Mouse (Mus musculus): ENCODE results near the gene Gpam. TPM values are rescaled to one million over a fixed set of nuclear protein-coding genes. Genes with fewer than 3 reads are reported as not detected.

Gene Gpam
- polyA plus RNA-seq, 1 experiment, result 0.04 TPM

GRCm38 (mm10) chr19:55132476-55132875 lies 5.4 kb upstream of the Gpam start:
- no peak for TF ChIP-seq GATA1 (IDR thresholded peaks at IDR 0.05; ENCODE audit: low read length)
- TF ChIP-seq TAL1 (IDR thresholded peaks at IDR 0.05; ENCODE audit: low read length), result no peak
- no peak overlapping the region for H3K4me3 ChIP-seq (replicated peaks)
- no peaks in the 10 kb centered on the region for H3K9me3 ChIP-seq (ENCODE audit: control insufficient read depth, low read length)
- H3K36me3 ChIP-seq (ENCODE audit: control insufficient read depth), result no peaks in the 10 kb centered on the region
- H3K4me1 ChIP-seq (ENCODE audit: control insufficient read depth), result no peaks in the 10 kb centered on the region
- H3K27me3 ChIP-seq (ENCODE audit: control insufficient read depth), result no peaks in the 10 kb centered on the region

GRCm38 (mm10) chr19:55131747-55132146 lies 4.7 kb upstream of the Gpam start:
- no peaks in the 10 kb centered on the region for H3K9me3 ChIP-seq (ENCODE audit: control insufficient read depth, low read length)
- H3K36me3 ChIP-seq (ENCODE audit: control insufficient read depth), result no peaks in the 10 kb centered on the region
- no peaks in the 10 kb centered on the region for H3K27me3 ChIP-seq (ENCODE audit: control insufficient read depth)
- TF ChIP-seq GATA1 (IDR thresholded peaks at IDR 0.05; ENCODE audit: low read length) (no peak), TAL1 (IDR thresholded peaks at IDR 0.05; ENCODE audit: low read length) (no peak)
- no peaks in the 10 kb centered on the region for H3K4me1 ChIP-seq (ENCODE audit: control insufficient read depth)
- no peak overlapping the region for H3K4me3 ChIP-seq (replicated peaks)

GRCm38 (mm10) chr19:55128469-55128868 lies 1.4 kb upstream of the Gpam start:
- Histone ChIP-seq H3K4me1 (ENCODE audit: control insufficient read depth) (no peaks in the 10 kb centered on the region), H3K9me3 (ENCODE audit: control insufficient read depth, low read length) (no peaks in the 10 kb centered on the region), H3K27me3 (ENCODE audit: control insufficient read depth) (no peaks in the 10 kb centered on the region), H3K36me3 (ENCODE audit: control insufficient read depth) (no peaks in the 10 kb centered on the region), H3K4me3 (replicated peaks) (no peak overlapping the region)
- no peak for TF ChIP-seq GATA1 (IDR thresholded peaks at IDR 0.05; ENCODE audit: low read length)
- TF ChIP-seq TAL1 (IDR thresholded peaks at IDR 0.05; ENCODE audit: low read length), result no peak

- Histone ChIP-seq H3K27me3 (ENCODE audit: control insufficient read depth) (no peaks in the 10 kb centered on the region), H3K9me3 (ENCODE audit: control insufficient read depth, low read length) (no peaks in the 10 kb centered on the region), H3K4me1 (ENCODE audit: control insufficient read depth) (0 out of 2 replicates have a peak, but pooled peaks cover 2% of the 10 kb centered on the region), H3K4me3 (replicated peaks) (peak overlapping the region; percentile 48), H3K36me3 (ENCODE audit: control insufficient read depth) (no peaks in the 10 kb centered on the region)
- TF ChIP-seq GATA1 (IDR thresholded peaks at IDR 0.05; ENCODE audit: low read length) (no peak), TAL1 (IDR thresholded peaks at IDR 0.05; ENCODE audit: low read length) (no peak)
Measured at GRCm38 (mm10) chr19:55125456-55125855, 1.6 kb downstream of the Gpam start.

GRCm38 (mm10) chr19:55123001-55123536 lies 4.0 kb downstream of the Gpam start:
- TF ChIP-seq TAL1 (IDR thresholded peaks at IDR 0.05; ENCODE audit: low read length), result no peak
- TF ChIP-seq GATA1 (IDR thresholded peaks at IDR 0.05; ENCODE audit: low read length), result no peak
- Histone ChIP-seq H3K9me3 (ENCODE audit: control insufficient read depth, low read length) (no peaks in the 10 kb centered on the region), H3K36me3 (ENCODE audit: control insufficient read depth) (no peaks in the 10 kb centered on the region; the same call in 1 of the 2 replicates), H3K27me3 (ENCODE audit: control insufficient read depth) (no peaks in the 10 kb centered on the region), H3K4me1 (ENCODE audit: control insufficient read depth) (0 out of 2 replicates have a peak, but pooled peaks cover 2% of the 10 kb centered on the region), H3K4me3 (replicated peaks) (no peak overlapping the region)

GRCm38 (mm10) chr19:55122351-55122980 lies 4.6 kb downstream of the Gpam start:
- TF ChIP-seq GATA1 (IDR thresholded peaks at IDR 0.05; ENCODE audit: low read length), result no peak
- no peak for TF ChIP-seq TAL1 (IDR thresholded peaks at IDR 0.05; ENCODE audit: low read length)
- Histone ChIP-seq H3K4me3 (replicated peaks) (no peak overlapping the region), H3K4me1 (ENCODE audit: control insufficient read depth) (0 out of 2 replicates have a peak, but pooled peaks cover 2% of the 10 kb centered on the region), H3K27me3 (ENCODE audit: control insufficient read depth) (no peaks in the 10 kb centered on the region), H3K36me3 (ENCODE audit: control insufficient read depth) (no peaks in the 10 kb centered on the region; the same call in 1 of the 2 replicates), H3K9me3 (ENCODE audit: control insufficient read depth, low read length) (no peaks in the 10 kb centered on the region)

GRCm38 (mm10) chr19:55121836-55122235 lies 5.2 kb downstream of the Gpam start:
- Histone ChIP-seq H3K36me3 (ENCODE audit: control insufficient read depth) (no peaks in the 10 kb centered on the region; the same call in 1 of the 2 replicates), H3K27me3 (ENCODE audit: control insufficient read depth) (no peaks in the 10 kb centered on the region), H3K4me3 (replicated peaks) (no peak overlapping the region), H3K4me1 (ENCODE audit: control insufficient read depth) (0 out of 2 replicates have a peak, but pooled peaks cover 2% of the 10 kb centered on the region), H3K9me3 (ENCODE audit: control insufficient read depth, low read length) (no peaks in the 10 kb centered on the region)
- no peak for TF ChIP-seq TAL1 (IDR thresholded peaks at IDR 0.05; ENCODE audit: low read length)
- TF ChIP-seq GATA1 (IDR thresholded peaks at IDR 0.05; ENCODE audit: low read length), result no peak

- Histone ChIP-seq H3K36me3 (ENCODE audit: control insufficient read depth) (peaks cover 3% of the 10 kb centered on the region; the same call in 1 of the 2 replicates), H3K4me1 (ENCODE audit: control insufficient read depth) (0 out of 2 replicates have a peak, but pooled peaks cover 2% of the 10 kb centered on the region), H3K4me3 (replicated peaks) (no peak overlapping the region), H3K9me3 (ENCODE audit: control insufficient read depth, low read length) (no peaks in the 10 kb centered on the region), H3K27me3 (ENCODE audit: control insufficient read depth) (no peaks in the 10 kb centered on the region; the same call in 1 of the 2 replicates)
- TF ChIP-seq GATA1 (IDR thresholded peaks at IDR 0.05; ENCODE audit: low read length) (no peak), TAL1 (IDR thresholded peaks at IDR 0.05; ENCODE audit: low read length) (no peak)
Measured at GRCm38 (mm10) chr19:55120518-55121244, 6.4 kb downstream of the Gpam start.

- Histone ChIP-seq H3K27me3 (ENCODE audit: control insufficient read depth) (no peaks in the 10 kb centered on the region; the same call in 1 of the 2 replicates), H3K36me3 (ENCODE audit: control insufficient read depth) (peaks cover 3% of the 10 kb centered on the region; the same call in 1 of the 2 replicates), H3K4me1 (ENCODE audit: control insufficient read depth) (0 out of 2 replicates have a peak, but pooled peaks cover 2% of the 10 kb centered on the region), H3K4me3 (replicated peaks) (no peak overlapping the region), H3K9me3 (ENCODE audit: control insufficient read depth, low read length) (no peaks in the 10 kb centered on the region)
- TF ChIP-seq TAL1 (IDR thresholded peaks at IDR 0.05; ENCODE audit: low read length), result no peak
- no peak for TF ChIP-seq GATA1 (IDR thresholded peaks at IDR 0.05; ENCODE audit: low read length)
Measured at GRCm38 (mm10) chr19:55119541-55119940, 7.5 kb downstream of the Gpam start.

Data from erythroblast, embryonic 14.5 days (primary cell).